Mouse (Mus musculus) neural tube, embryonic 11.5 days (tissue): ENCODE measurements at regions not wholly inside any gene's neighbourhood (a gene's known extent, or its start where the extent isn't known, plus 50 kb on each side); places are given as distances from the start of the nearest gene placed in this dataset.

Source experiments
- ATAC-seq: fragments of 200-750 bp; cut with Nextera tagmentation; 2 replicates; pipeline ENCODE4 v1.8.0; 2017; ENCODE audit warnings: moderate number of reproducible peaks, mild to moderate bottlenecking, moderate TSS enrichment, moderate library complexity; ENCODE audit not compliant: insufficient read depth, low FRiP score, low TSS enrichment
- DNase-seq: peaks from one replicate; pipeline ENCODE4 v3.0.0-alpha.2; 2015; ENCODE audit warnings: low spot score
- H3K27ac ChIP-seq: fragments of 300-500 bp; sonication (generic); 2 replicates; pipeline ENCODE4 v1.5.1; 2014; ENCODE audit warnings: low read depth, mild to moderate bottlenecking, low read length
- H3K27me3 ChIP-seq: fragments of 300-500 bp; sonication (generic); 2 replicates; pipeline ENCODE4 v1.6.1; 2014; ENCODE audit warnings: mild to moderate bottlenecking, low read length, mixed read lengths; ENCODE audit not compliant: control insufficient read depth, insufficient read depth
- H3K36me3 ChIP-seq: fragments of 300-500 bp; sonication (generic); 2 replicates; pipeline ENCODE4 v1.6.1; 2014; ENCODE audit warnings: mild to moderate bottlenecking, low read length, moderate library complexity, mixed read lengths; ENCODE audit not compliant: control insufficient read depth, insufficient read depth
- H3K4me1 ChIP-seq: fragments of 300-500 bp; sonication (generic); 2 replicates; pipeline ENCODE4 v1.6.1; 2014; ENCODE audit warnings: low read length, mixed read lengths; ENCODE audit not compliant: control insufficient read depth, insufficient read depth
- H3K4me2 ChIP-seq: fragments of 300-500 bp; sonication (generic); 2 replicates; pipeline ENCODE4 v1.6.1; 2014; ENCODE audit warnings: low read depth, mild to moderate bottlenecking, moderate library complexity
- H3K4me3 ChIP-seq: fragments of 300-500 bp; sonication (generic); 2 replicates; pipeline ENCODE4 v1.5.1; 2014; ENCODE audit warnings: low read depth, low read length
- H3K9ac ChIP-seq: fragments of 300-500 bp; sonication (generic); 2 replicates; pipeline ENCODE4 v1.6.1; 2014; ENCODE audit warnings: mild to moderate bottlenecking, low read length
- H3K9me3 ChIP-seq: fragments of 300-500 bp; sonication (generic); 2 replicates; pipeline ENCODE4 v1.6.1; 2016; ENCODE audit warnings: low read length; ENCODE audit not compliant: control insufficient read depth
- WGBS: fragments of 180-500 bp; shearing (Covaris S2); extraction: QIAGEN DNeasy Blood & Tissue Kit; methylation state at CpG from one replicate; pipeline ENCODE4 v1.1.7; 2014; 5-methylcytosine and 5-hydroxymethylcytosine counted together

- Histone ChIP-seq H3K4me1 (no peaks in the 10 kb centered on the region), H3K27ac (no peak overlapping the region), H3K36me3 (no peaks in the 10 kb centered on the region), H3K9ac (no peak overlapping the region), H3K4me2 (no peak overlapping the region), H3K4me3 (no peak overlapping the region), H3K27me3 (no peaks in the 10 kb centered on the region), H3K9me3 (no peaks in the 10 kb centered on the region)
- ATAC-seq: no peak
- WGBS: 81% methylated on average over 3 of the region's 3 CpGs
- DNase-seq: no peak
Measured at GRCm38 (mm10) chr11:44083716-44084115, 182.7 kb upstream of the Adra1b start.

GRCm38 (mm10) chr11:44086951-44087350 lies 185.9 kb upstream of the Adra1b start:
- H3K4me2 ChIP-seq: no peak overlapping the region
- 76% methylated on average over 2 of the region's 2 CpGs for WGBS
- no peak overlapping the region for H3K9ac ChIP-seq
- no peak overlapping the region for H3K27ac ChIP-seq
- H3K27me3 ChIP-seq: no peaks in the 10 kb centered on the region
- no peaks in the 10 kb centered on the region for H3K4me1 ChIP-seq
- H3K4me3 ChIP-seq: no peak overlapping the region
- no peaks in the 10 kb centered on the region for H3K36me3 ChIP-seq
- H3K9me3 ChIP-seq: no peaks in the 10 kb centered on the region
- no peak for DNase-seq
- no peak for ATAC-seq

- Histone ChIP-seq H3K9ac (no peak overlapping the region), H3K36me3 (no peaks in the 10 kb centered on the region), H3K4me1 (no peaks in the 10 kb centered on the region), H3K4me2 (no peak overlapping the region), H3K9me3 (no peaks in the 10 kb centered on the region), H3K27ac (no peak overlapping the region), H3K4me3 (no peak overlapping the region), H3K27me3 (no peaks in the 10 kb centered on the region)
- 88% methylated on average over 9 of the region's 9 CpGs for WGBS
- no peak for DNase-seq
- ATAC-seq: no peak
Measured at GRCm38 (mm10) chr11:44089514-44089913, 188.5 kb upstream of the Adra1b start.

DNA sequence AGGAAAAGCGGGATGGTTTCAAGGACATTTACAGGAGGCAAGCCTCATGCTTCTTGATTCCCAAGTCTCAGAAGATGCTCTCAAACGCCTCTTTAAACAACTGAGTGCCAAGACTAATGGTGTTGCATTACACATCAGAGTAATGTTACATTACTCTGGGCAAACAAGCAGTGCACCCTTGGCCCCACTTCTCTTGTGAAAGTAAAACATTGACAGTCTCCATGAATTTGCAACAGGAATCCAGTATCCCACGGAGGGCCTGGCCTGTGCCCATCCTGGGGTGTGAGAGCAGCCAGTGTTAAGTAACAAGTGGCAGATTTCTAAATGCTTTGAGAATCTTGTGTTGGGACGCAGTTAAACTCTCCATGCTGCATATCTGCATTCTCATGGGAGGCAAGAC lies 194.3 kb upstream of the Adra1b start:
- 79% methylated on average over 4 of the region's 4 CpGs for WGBS
- H3K36me3 ChIP-seq: no peaks in the 10 kb centered on the region
- no peak overlapping the region for H3K9ac ChIP-seq
- no peaks in the 10 kb centered on the region for H3K27me3 ChIP-seq
- no peak overlapping the region for H3K4me2 ChIP-seq
- ATAC-seq: no peak
- no peak overlapping the region for H3K4me3 ChIP-seq
- no peak for DNase-seq
- H3K4me1 ChIP-seq: no peaks in the 10 kb centered on the region
- no peaks in the 10 kb centered on the region for H3K9me3 ChIP-seq
- no peak overlapping the region for H3K27ac ChIP-seq

DNA sequence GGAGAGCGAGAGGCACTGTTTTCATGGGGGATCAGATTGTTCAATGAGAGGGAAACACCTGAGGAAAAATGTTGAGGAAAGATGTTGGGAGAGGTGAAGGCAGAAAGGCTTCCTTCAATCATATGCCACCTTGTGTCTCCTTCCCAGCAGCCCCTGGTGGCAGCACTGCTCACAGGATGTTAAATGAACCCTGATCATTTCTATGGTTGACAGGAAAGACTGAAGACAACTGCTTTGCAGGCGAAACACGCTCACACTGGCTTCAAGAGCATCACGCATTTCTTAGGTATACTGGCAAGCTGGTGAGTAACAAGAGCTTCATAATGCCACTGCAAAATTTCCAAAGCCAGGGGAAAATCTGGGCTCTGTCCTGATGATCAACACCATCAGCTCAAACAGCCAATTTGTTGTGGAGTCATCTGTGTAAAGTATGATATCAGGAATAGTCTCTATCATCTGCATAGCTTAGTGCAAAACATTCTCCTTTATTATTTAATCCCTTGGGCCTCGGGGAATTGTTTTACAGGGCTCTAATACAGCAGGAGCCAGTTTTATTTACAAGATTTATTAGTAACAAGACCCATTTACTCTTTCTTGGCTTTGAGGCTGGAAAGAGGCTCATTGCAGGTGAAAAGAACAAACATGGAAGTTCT lies 202.3 kb upstream of the Adra1b start:
- no peak overlapping the region for H3K4me3 ChIP-seq
- no peaks in the 10 kb centered on the region for H3K9me3 ChIP-seq
- no peak for ATAC-seq
- no peaks in the 10 kb centered on the region for H3K36me3 ChIP-seq
- 83% methylated on average over 5 of the region's 5 CpGs for WGBS
- no peak overlapping the region for H3K4me2 ChIP-seq
- no peaks in the 10 kb centered on the region for H3K4me1 ChIP-seq
- no peak overlapping the region for H3K27ac ChIP-seq
- H3K9ac ChIP-seq: no peak overlapping the region
- H3K27me3 ChIP-seq: no peaks in the 10 kb centered on the region
- no peak for DNase-seq

DNA sequence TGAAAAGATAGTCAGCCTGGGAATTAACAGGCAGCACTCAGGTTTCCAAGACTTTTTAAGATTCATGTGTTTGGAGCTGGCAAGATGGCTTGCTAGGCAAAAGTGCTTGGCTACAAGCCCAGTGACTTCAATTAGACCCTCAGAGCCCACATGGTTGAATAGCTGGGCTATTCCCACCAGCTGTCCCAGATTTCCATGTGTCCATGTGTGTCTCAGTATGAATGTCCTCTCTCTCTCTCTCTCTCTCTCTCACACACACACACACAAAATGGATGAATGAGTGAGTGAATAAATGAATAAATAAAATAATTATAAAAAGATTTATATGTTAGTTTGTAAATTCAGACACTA lies 202.8 kb upstream of the Adra1b start:
- no peak overlapping the region for H3K4me2 ChIP-seq

GRCm38 (mm10) chr11:44106231-44106630 lies 205.2 kb upstream of the Adra1b start:
- DNase-seq (no peak), ATAC-seq (no peak)
- Histone ChIP-seq H3K4me3 (no peak overlapping the region), H3K27ac (no peak overlapping the region), H3K4me2 (no peak overlapping the region), H3K4me1 (no peaks in the 10 kb centered on the region), H3K27me3 (no peaks in the 10 kb centered on the region), H3K9ac (no peak overlapping the region), H3K36me3 (no peaks in the 10 kb centered on the region), H3K9me3 (no peaks in the 10 kb centered on the region)
- 89% methylated on average over 1 of the region's 1 CpGs for WGBS

More for the DNA sequence above, 202.8 kb upstream of the Adra1b start:
- H3K4me1 ChIP-seq: no peaks in the 10 kb centered on the region
- no peak for ATAC-seq
- no peaks in the 10 kb centered on the region for H3K9me3 ChIP-seq
- no peak overlapping the region for H3K4me3 ChIP-seq
- no peak overlapping the region for H3K9ac ChIP-seq
- no peak overlapping the region for H3K27ac ChIP-seq
- H3K36me3 ChIP-seq: no peaks in the 10 kb centered on the region
- no peak for DNase-seq
- H3K27me3 ChIP-seq: no peaks in the 10 kb centered on the region

- Histone ChIP-seq H3K36me3 (no peaks in the 10 kb centered on the region), H3K4me1 (no peaks in the 10 kb centered on the region), H3K4me2 (no peak overlapping the region), H3K4me3 (no peak overlapping the region), H3K27me3 (no peaks in the 10 kb centered on the region), H3K9ac (no peak overlapping the region), H3K27ac (no peak overlapping the region), H3K9me3 (no peaks in the 10 kb centered on the region)
- DNase-seq (no peak), ATAC-seq (no peak)
- WGBS: 65% methylated on average over 5 of the region's 5 CpGs
Measured at GRCm38 (mm10) chr11:44111525-44111924, 210.5 kb upstream of the Adra1b start.

- Histone ChIP-seq H3K4me3 (no peak overlapping the region), H3K36me3 (no peaks in the 10 kb centered on the region), H3K9ac (no peak overlapping the region; the same call in 1 of the 2 replicates), H3K4me2 (no peak overlapping the region), H3K4me1 (no peaks in the 10 kb centered on the region), H3K27me3 (no peaks in the 10 kb centered on the region), H3K9me3 (no peaks in the 10 kb centered on the region), H3K27ac (no peak overlapping the region)
- WGBS: 52% methylated on average over 9 of the region's 9 CpGs
- ATAC-seq: no peak
- no peak for DNase-seq
Measured at GRCm38 (mm10) chr11:44127088-44127487, 226.1 kb upstream of the Adra1b start.
